Comparison of ENCODE assay signal across 21 mouse cellular contexts in genomic region chr16:11583941-11584639, GRCm38 (mm10).
DNase-seq lines count a peak whose midpoint lies in the region; ATAC-seq and TF ChIP-seq lines count a peak whose summit lies in the region.
"Had no signal": no experiment of that assay in that cellular context is flagged by ENCODE, and none has a peak within 500 bp of the region (broad histone marks: within the 10 kb centered on the region; RNA-seq: fewer than 3 reads in every experiment).

No protein-coding gene starts in this region.

- intact Hi-C loops in heart, postnatal 14 days (cut with DNase I) = loop anchor here (5.0 kb wide), 1 partner anchor 112 kb away; no protein-coding TSS in a partner anchor

- H3K4me3 ChIP-seq in heart, embryonic 11.5 days (ENCODE audit: low read depth, low read length) = no peak overlapping the region
- H3K4me3 ChIP-seq in liver, postnatal 0 days (ENCODE audit: low read depth, low read length) = no peak overlapping the region
- H3K4me3 ChIP-seq: layer of hippocampus, adult 2 months; limb, embryonic 10.5 days had no signal

- peak; percentile 62; the same call in 1 of the 2 replicates for ATAC-seq in heart, embryonic 11.5 days (replicated peaks; ENCODE audit: insufficient number of reproducible peaks, low FRiP score, low TSS enrichment)
- peak; percentile 94 for ATAC-seq in liver, postnatal 0 days
- ATAC-seq: CD4-positive, CD25-positive, alpha-beta regulatory T cell, adult 4 months; forebrain, embryonic 16.5 days had no signal

- no peaks in the 10 kb centered on the region for H3K27me3 ChIP-seq in heart, embryonic 11.5 days (ENCODE audit: control insufficient read depth, insufficient read depth, low read length)
- H3K27me3 ChIP-seq in liver, postnatal 0 days (ENCODE audit: insufficient read depth, low read length) = no peaks in the 10 kb centered on the region

- no peaks in the 10 kb centered on the region for H3K9me3 ChIP-seq in heart, embryonic 11.5 days (replicated peaks; ENCODE audit: control insufficient read depth, low read length)
- no peaks in the 10 kb centered on the region for H3K9me3 ChIP-seq in liver, postnatal 0 days (ENCODE audit: low read length)
- H3K9me3 ChIP-seq: limb, embryonic 10.5 days had no signal

- peaks cover 31% of the 10 kb centered on the region for H3K4me1 ChIP-seq in heart, embryonic 11.5 days (ENCODE audit: control insufficient read depth, insufficient read depth, low read length)
- H3K4me1 ChIP-seq in liver, postnatal 0 days (ENCODE audit: insufficient read depth) = peaks cover 11% of the 10 kb centered on the region

- no peak for TF ChIP-seq CTCF in liver, postnatal 0 days (IDR thresholded peaks at IDR 0.05; ENCODE audit: low read depth)

- H3K27ac ChIP-seq in heart, embryonic 11.5 days (ENCODE audit: low read depth, low read length) = no peak overlapping the region
- peak overlapping the region; percentile 75 for H3K27ac ChIP-seq in liver, postnatal 0 days (ENCODE audit: low read depth)
- H3K27ac ChIP-seq: hindbrain, embryonic 14.5 days; kidney, postnatal 0 days; layer of hippocampus, adult 2 months; limb, embryonic 10.5 days had no signal

- WGBS in heart, embryonic 11.5 days (ENCODE audit: insufficient replicate concordance) = 77% methylated on average over 8 of the region's 8 CpGs
- 68% methylated on average over 8 of the region's 8 CpGs for WGBS in liver, postnatal 0 days (ENCODE audit: insufficient replicate concordance)

- no peaks in the 10 kb centered on the region for H3K36me3 ChIP-seq in heart, embryonic 11.5 days (ENCODE audit: control insufficient read depth, insufficient read depth, low read length)
- no peaks in the 10 kb centered on the region for H3K36me3 ChIP-seq in liver, postnatal 0 days (replicated peaks; ENCODE audit: insufficient read depth, low read length)
- H3K36me3 ChIP-seq: limb, embryonic 10.5 days had no signal

- no peak overlapping the region for H3K4me2 ChIP-seq in heart, embryonic 11.5 days
- peak overlapping the region; percentile 37; the same call in 1 of the 2 replicates for H3K4me2 ChIP-seq in liver, postnatal 0 days (ENCODE audit: low read depth, low read length)
- H3K4me2 ChIP-seq: hindbrain, embryonic 14.5 days had no signal

- TF ChIP-seq EP300 in liver, postnatal 0 days (IDR thresholded peaks at IDR 0.05; ENCODE audit: low read depth) = peak; percentile 90

- no peak for DNase-seq in heart, postnatal 14 days
- peak; percentile 44 for DNase-seq in c-Kit-positive CD71-positive TER-119-negative erythroid progenitor cells, embryonic 14.5 days (ENCODE audit: low read depth)
- peak; percentile 77 for DNase-seq in liver
- DNase-seq in liver, postnatal 0 days = peak; percentile 25
- DNase-seq in adrenal gland, adult 8-10 months = no peak
- DNase-seq in spleen, postnatal 10 days (ENCODE audit: low spot score in 2 of 2) = no peak
- DNase-seq in ovary, postnatal 36 days (ENCODE audit: low spot score) = no peak
- DNase-seq: adrenal gland, postnatal 25 days; cerebellum, adult 8-10 months; gastrocnemius, postnatal 25 days; kidney, adult 11 months; lung, adult 18-20 months; retina, postnatal 1 day; thymus, adult 18-20 months had no signal

- H3K9ac ChIP-seq in heart, embryonic 11.5 days (ENCODE audit: low read depth, low read length) = no peak overlapping the region
- no peak overlapping the region for H3K9ac ChIP-seq in liver, postnatal 0 days (replicated peaks)
- H3K9ac ChIP-seq: hindbrain, embryonic 14.5 days had no signal

Comparison
In these comparisons a context has a peak if more than half of its experiments do, and no peak if none do; other contexts are left out.
1. DNase-seq: peak in c-Kit-positive CD71-positive TER-119-negative erythroid progenitor cells, embryonic 14.5 days (single experiment), liver (single experiment) and liver, postnatal 0 days (single experiment); none in heart, postnatal 14 days (0 of 2), adrenal gland, adult 8-10 months (single experiment), spleen, postnatal 10 days (0 of 2) and ovary, postnatal 36 days (single experiment).